Mouse (Mus musculus): ENCODE data around the gene Sema3a. TPM values are rescaled to one million over a fixed set of nuclear protein-coding genes. Genes with fewer than 3 reads are reported as not detected.

Gene Sema3a
- polyA plus RNA-seq (2012; ENCODE audit: low replicate concordance) = 0.25 and 0.84 TPM in 2 replicates

GRCm38 (mm10) chr5:13125241-13125692 lies at the start of gene Sema3a:
Gene Sema3a, plus strand, starts transcription at chr5:13125414.

Measured in leukemia stem cell, adult 10-12 weeks (primary cell).